Comparison of ENCODE assay signal across 14 mouse cellular contexts in the genomic region with DNA sequence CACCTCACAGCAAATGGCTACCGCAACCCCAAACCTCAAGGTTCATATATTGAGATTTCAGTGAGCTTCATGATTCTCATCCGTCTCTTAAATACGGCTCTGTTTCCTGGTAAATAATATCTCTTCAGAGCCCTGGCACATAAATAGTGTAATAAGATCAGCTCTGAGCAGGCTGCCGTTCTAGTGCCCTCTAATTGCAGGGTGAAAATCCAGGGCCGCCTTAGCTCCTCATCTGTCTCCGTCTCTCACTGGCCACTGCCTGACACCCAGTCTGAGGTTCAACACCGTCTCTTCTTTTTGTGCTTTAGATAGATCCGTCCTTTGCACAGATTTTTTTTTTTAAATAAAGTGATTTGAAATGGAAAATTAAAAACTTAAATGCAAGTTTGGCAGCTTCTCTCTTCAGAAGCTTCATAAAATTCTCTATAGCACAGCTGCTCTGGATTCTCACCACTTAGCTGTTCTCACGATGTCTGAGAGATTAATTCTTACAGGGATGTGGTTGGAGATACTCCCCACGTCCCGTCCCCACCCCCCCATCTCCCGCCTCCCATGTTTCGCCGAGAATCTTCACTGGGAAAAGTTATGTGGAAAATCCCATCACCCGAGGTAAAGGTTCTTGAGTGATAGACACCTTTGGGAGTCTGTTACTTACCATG.
DNase-seq lines count a peak whose midpoint lies in the region; ATAC-seq and TF ChIP-seq lines count a peak whose summit lies in the region.
"Had no signal": no experiment of that assay in that cellular context is flagged by ENCODE, and none has a peak within 500 bp of the region (broad histone marks: within the 10 kb centered on the region; RNA-seq: fewer than 3 reads in every experiment).

No protein-coding gene starts in this region.

- H3K79me2 ChIP-seq in C2C12 (ENCODE audit: control insufficient read depth, insufficient read depth): peaks cover 50% of the 10 kb centered on the region

- H3K4me3 ChIP-seq in kidney, embryonic 15.5 days (replicated peaks): no peak overlapping the region
- no peak overlapping the region for H3K4me3 ChIP-seq in C2C12 (ENCODE audit: insufficient read depth, poor library complexity, severe bottlenecking)
- no peak overlapping the region for H3K4me3 ChIP-seq in intestine, embryonic 14.5 days (ENCODE audit: low read depth, low read length)
- H3K4me3 ChIP-seq: midbrain, embryonic 12.5 days had no signal

- no peak overlapping the region for H3ac ChIP-seq in C2C12 (ENCODE audit: control insufficient read depth, insufficient read length, low read depth)

- H3K9ac ChIP-seq in kidney, embryonic 15.5 days: no peak overlapping the region
- 0 out of 2 replicates have a peak overlapping the region, but pooled peaks have one; percentile 3 for H3K9ac ChIP-seq in intestine, embryonic 14.5 days (ENCODE audit: low read length)
- H3K9ac ChIP-seq: liver, embryonic 14.5 days; midbrain, embryonic 12.5 days had no signal

- no peaks in the 10 kb centered on the region for H3K36me3 ChIP-seq in kidney, embryonic 15.5 days
- H3K36me3 ChIP-seq in C2C12 (ENCODE audit: control insufficient read depth, insufficient read depth): peaks cover 6% of the 10 kb centered on the region
- H3K36me3 ChIP-seq in intestine, embryonic 14.5 days (ENCODE audit: control insufficient read depth, insufficient read depth, low read length): no peaks in the 10 kb centered on the region
- H3K36me3 ChIP-seq: midbrain, embryonic 12.5 days had no signal

- peaks cover 7% of the 10 kb centered on the region for H3K79me3 ChIP-seq in C2C12 (ENCODE audit: low read depth)

- H3K27ac ChIP-seq in kidney, embryonic 15.5 days: peak overlapping the region; percentile 81
- H3K27ac ChIP-seq in intestine, embryonic 14.5 days (ENCODE audit: low read depth): peak overlapping the region; percentile 77
- H3K27ac ChIP-seq: liver, embryonic 14.5 days; midbrain, embryonic 12.5 days had no signal

- ATAC-seq in kidney, embryonic 15.5 days (replicated peaks; ENCODE audit: low FRiP score): no peak
- ATAC-seq in intestine, embryonic 14.5 days (replicated peaks; ENCODE audit: low FRiP score, low TSS enrichment, low read depth): no peak
- ATAC-seq: hindbrain, embryonic 16.5 days had no signal

- H3K9me3 ChIP-seq in kidney, embryonic 15.5 days (replicated peaks): no peaks in the 10 kb centered on the region
- no peaks in the 10 kb centered on the region for H3K9me3 ChIP-seq in intestine, embryonic 14.5 days (ENCODE audit: control insufficient read depth, low read length)
- H3K9me3 ChIP-seq: midbrain, embryonic 12.5 days had no signal

- H3K4me2 ChIP-seq in kidney, embryonic 15.5 days: no peak overlapping the region
- peak overlapping the region; percentile 25 for H3K4me2 ChIP-seq in intestine, embryonic 14.5 days (ENCODE audit: low read length)
- H3K4me2 ChIP-seq: midbrain, embryonic 12.5 days had no signal

- DNase-seq in gastrocnemius, adult 18-20 months (ENCODE audit: low spot score): peak; percentile 51
- DNase-seq in gastrocnemius, postnatal 10 days: no peak
- no peak for DNase-seq in kidney, adult 8-10 months
- no peak for DNase-seq in intestine, embryonic 14.5 days (ENCODE audit: low spot score)
- DNase-seq in MN1 (ENCODE audit: low spot score): no peak
- no peak for DNase-seq in right cerebral cortex, postnatal 10 days (ENCODE audit: low spot score in 2 of 2)
- DNase-seq: embryo, embryonic 11 days; right cerebral cortex, postnatal 4 days; thymus, postnatal 14 days had no signal

- H3K4me1 ChIP-seq in kidney, embryonic 15.5 days: peaks cover 47% of the 10 kb centered on the region
- peaks cover 50% of the 10 kb centered on the region for H3K4me1 ChIP-seq in intestine, embryonic 14.5 days (replicated peaks; ENCODE audit: control insufficient read depth, insufficient read depth, low read length)

- WGBS in kidney, embryonic 15.5 days: 48% methylated on average over 15 of the region's 15 CpGs
- WGBS in intestine, embryonic 14.5 days: 40% methylated on average over 15 of the region's 15 CpGs

- TF ChIP-seq CTCF in C2C12 (IDR thresholded peaks at IDR 0.05; ENCODE audit: control insufficient read depth, insufficient read depth, insufficient read length): no peak

- no peaks in the 10 kb centered on the region for H3K27me3 ChIP-seq in kidney, embryonic 15.5 days
- H3K27me3 ChIP-seq in C2C12 (ENCODE audit: control insufficient read depth, insufficient read depth, insufficient read length): no peaks in the 10 kb centered on the region
- no peaks in the 10 kb centered on the region for H3K27me3 ChIP-seq in intestine, embryonic 14.5 days (replicated peaks; ENCODE audit: control insufficient read depth, insufficient read depth, low read length)
- H3K27me3 ChIP-seq: midbrain, embryonic 12.5 days had no signal

TF ChIP-seq in C2C12, 6 proteins besides CTCF, POLR2A, EP300 and RAD21:
- peak; percentile 63 for TF ChIP-seq MYOD1 (IDR thresholded peaks at IDR 0.05; ENCODE audit: control insufficient read depth, insufficient read length, low read depth)
- TF ChIP-seq USF1 (IDR thresholded peaks at IDR 0.05; ENCODE audit: low read depth): no peak
- no peak for TF ChIP-seq FOSL1 (IDR thresholded peaks at IDR 0.05; ENCODE audit: insufficient read depth, low read length, poor library complexity, severe bottlenecking)
- TF ChIP-seq MAX (IDR thresholded peaks at IDR 0.05): no peak
- TF ChIP-seq MYOG (IDR thresholded peaks at IDR 0.05; ENCODE audit: control insufficient read depth, extremely low read depth, insufficient read length): no peak
- no peak for TF ChIP-seq CEBPB (IDR thresholded peaks at IDR 0.05; ENCODE audit: low read depth)
